Mouse (Mus musculus) naive thymus-derived CD4-positive, alpha-beta T cell, adult 2 months (primary cell): ENCODE data around the gene 1700015F17Rik.
A peak's percentile ranks its signal among the peaks of the same experiment; 100 is the strongest.

ENCODE experiments used
- DNase-seq: peaks from one replicate; pipeline ENCODE4 v3.0.0-alpha.2; 2011; ENCODE audit warnings: low read depth

The 1700015F17Rik gene

DNA sequence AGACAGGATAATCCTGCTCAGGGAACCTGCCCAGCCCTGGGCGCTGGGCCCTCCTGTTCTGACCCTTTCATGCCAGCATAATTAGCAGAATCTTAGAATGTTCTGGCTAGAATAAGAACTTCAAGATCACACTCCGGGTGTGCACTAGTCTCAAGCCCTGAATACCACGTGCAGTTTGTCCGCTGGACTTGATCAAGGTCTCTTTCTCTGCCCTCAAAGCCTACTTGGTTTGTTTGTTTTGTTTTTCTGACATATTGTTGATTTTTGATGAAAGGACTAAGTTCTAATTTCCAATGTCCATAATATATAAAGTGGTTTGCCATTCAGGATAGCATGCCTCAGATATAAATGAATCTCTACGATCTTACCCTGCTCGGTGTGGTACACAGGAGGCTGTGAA is at the start of gene 1700015F17Rik:
TSS of gene 1700015F17Rik (minus strand) at position 101 of the 400 bp plus-strand sequence.
- no peak for DNase-seq

DNA sequence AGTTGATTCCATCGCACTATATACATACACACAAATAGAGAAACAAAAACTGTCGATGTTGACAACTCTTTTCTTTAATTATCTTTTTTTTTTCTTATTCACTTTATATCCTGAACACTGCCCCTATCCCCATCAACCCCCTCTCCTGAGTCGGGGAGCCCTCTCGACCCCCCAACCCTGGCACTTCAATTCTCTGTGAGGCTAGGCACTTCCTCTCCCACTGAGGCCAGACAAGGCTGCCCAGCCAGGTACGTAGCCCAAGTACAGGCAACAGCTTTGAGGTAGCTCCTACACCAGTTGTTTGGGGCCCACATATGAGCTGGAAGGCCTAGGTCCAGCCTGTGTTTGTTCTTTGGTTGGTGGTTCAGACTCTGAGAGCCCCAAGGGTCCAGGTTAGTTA is 36.5 kb upstream of the 1700015F17Rik start:
- DNase-seq = no peak

DNA sequence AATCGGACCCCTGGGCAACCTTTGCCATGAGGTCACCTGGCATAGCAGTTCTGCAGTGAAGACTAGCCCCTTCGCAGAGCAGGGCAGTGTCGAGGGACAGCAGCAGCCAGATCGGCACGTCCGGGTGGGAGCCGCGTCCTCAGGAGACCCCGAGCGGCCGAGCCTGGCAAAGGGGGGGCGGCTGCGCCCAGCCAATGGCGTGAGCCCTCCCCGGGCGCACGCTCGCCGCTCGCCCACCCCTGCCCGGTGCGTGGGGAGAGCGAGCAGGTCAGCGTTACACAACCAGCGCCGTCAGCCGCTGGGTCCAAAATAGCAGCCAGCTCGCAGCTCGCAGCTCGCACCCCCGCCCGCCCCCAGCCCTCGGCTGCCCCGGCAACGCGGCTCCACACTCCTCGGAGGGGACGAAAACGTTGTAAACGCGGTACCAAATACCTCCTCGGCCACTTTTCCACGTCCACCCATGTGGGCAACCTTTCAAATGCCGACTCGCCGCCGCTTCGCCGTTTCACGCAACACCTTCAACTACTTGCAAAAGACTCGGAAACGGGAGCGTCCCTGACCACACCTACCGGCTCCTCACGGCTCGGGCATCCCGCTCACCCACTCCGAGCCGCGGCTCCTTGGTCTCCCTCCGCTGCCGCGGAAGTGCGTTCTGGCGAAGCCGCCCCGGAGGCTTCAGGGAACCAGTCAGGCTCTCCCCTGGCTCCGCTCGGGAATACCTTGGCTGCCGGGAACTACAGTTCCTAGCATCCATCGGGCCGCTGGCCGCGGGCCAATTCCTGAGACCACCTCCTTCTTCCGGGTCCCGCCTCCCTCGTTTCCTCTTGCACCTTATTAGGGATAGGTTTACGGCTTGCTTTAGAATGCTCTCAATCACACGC is 35.5 kb upstream of the 1700015F17Rik start, which contains the start of gene Cldn12:
TSS of gene Cldn12 (minus strand) at position 763 of the 881 bp plus-strand sequence.
- DNase-seq = peak; percentile 63

DNA sequence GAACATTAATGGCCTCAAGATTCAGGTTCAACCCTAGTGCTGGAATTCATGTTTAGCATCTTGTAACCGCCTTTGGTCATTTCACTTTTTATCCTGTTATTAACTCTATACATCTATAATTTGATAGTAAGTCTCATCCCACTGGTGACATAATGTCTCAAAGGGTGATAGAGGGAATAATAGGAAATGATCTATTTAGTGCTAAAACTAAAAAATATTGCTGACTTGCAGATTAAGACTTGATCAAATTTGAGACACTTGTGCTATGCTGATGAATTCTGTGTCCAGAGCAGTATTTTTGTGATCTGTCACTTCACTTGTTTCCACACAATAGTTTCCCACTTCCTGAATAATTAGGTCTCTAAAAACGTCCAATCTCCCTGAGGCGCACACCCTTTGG is 32.5 kb upstream of the 1700015F17Rik start:
- no peak for DNase-seq

DNA sequence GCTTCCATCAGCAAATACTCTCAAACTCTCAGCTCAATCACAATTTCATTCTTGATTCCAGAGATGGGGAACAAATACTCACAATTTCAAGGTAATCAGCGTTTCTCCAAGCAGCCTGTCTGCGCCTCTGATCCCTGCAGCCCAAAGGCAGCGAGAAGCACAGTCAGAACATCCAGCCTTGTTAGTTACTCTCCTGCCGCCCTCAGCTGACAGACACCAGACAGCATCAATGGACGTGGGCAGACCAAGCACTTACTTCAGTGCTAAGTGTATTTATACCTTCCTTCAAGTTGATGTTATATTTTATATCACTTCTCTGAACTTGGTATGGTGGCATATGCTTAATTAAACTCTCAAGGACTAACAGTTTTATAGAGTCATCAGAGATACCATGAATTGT is 32.0 kb upstream of the 1700015F17Rik start:
- DNase-seq = no peak

DNA sequence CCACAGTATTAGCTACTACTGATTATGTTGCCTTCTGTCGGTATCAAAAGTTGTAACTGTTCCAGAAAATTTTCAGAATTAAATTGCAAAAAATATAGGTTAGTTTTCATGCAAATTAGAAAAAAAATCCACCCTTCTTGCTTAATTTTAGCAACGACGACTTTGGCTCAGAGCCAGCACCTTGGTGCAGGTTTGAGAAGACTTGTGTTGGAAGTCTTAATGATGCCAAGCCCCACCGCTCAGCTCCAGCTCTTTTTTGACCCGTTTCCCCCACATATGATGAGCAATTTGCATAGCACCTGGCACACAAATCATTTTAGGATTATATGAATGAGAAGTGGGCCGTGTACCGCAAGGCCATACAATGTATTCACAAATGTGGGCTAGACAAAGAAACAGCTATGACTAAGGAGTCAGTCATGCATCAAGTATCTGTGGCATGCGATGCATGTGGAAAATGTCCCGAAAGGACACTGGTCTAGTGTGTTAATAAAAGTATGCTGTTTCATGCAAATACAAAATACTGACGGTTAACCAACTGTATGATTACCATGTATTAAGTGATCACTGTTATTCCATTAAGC is 31.5 kb upstream of the 1700015F17Rik start:
- DNase-seq = no peak

DNA sequence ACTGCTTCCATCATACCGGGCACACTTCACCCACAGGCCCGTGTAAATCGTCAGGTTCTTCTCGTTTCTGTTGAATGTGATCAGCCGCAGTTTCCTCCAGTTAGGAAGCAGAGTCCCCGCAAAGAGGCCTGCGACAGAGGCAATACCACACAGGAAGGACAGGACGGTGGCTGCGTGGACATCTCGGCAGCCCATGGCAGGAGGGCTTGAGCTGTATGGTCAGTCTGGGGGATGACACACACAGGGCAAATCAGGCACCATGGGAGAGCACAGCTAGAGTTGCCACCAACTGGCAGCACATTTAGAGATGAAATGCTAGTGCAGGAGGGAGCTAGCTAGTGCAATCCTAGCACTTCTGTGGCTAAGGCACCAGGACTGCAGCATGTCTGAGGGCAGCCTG is 29.3 kb upstream of the 1700015F17Rik start:
- DNase-seq = no peak

DNA sequence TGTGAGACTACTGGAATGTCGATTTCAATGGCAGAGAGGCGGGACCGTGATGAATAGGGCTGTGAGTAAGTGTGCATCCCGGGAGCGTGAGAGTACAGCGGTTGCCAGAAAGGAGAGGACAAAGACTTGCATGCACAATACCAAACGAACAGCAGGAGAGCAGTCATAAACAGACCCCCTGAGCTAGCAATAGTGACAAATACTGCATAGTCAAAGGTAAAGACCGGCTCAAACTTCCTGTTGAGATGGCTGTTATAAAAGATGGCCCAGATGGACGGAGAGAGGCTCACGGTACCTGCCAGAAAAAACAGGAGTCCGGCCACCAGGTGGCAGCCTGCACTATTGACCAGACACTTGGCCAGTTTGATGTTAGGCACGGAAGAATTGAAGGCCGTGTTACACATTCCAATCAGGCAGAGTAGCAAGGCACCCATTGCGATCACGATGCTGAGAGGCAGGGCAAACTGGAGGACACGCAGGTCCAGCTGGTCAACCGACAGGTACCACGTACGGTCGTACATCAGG is 28.8 kb upstream of the 1700015F17Rik start:
- DNase-seq = peak; percentile 18

DNA sequence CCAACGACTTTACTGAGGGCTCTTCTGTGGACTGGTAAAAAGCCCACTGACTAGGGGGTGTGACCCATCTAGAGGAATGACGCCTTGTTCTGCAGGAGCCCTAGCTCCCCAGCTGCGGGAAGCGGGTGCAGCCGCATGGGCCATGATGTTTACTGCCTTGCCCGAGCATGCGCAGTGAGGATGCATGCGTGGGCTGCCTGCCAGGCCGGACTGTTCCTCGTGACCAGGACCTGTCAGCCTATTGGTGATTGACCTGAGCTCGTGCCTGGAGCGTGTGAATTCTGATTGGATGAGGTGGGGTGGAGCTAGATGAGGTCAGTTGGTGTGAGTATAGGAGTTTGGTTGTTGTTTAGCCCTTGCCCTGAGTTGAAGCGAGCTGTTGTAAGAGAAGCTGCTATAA is 25.5 kb upstream of the 1700015F17Rik start:
- DNase-seq = no peak

DNA sequence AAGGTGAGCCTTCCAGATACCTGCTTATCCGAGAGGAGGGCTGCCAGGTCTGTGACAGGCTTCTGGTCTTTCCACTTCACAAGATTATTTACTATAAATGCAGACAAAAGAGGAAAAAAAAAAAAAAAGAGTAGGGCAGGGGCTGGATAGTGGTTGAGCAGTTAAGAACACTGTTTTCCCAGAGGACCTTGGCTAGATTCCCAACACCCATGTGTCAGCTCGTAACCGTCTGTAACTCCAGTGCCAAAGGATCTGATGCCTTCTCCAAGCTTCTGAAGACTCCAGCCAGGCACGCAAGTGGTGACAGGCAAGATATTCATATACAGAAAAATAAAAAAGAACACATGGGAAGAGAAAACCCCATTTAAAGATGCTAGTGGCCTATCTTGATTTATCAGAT is 24.4 kb upstream of the 1700015F17Rik start:
- DNase-seq = no peak

DNA sequence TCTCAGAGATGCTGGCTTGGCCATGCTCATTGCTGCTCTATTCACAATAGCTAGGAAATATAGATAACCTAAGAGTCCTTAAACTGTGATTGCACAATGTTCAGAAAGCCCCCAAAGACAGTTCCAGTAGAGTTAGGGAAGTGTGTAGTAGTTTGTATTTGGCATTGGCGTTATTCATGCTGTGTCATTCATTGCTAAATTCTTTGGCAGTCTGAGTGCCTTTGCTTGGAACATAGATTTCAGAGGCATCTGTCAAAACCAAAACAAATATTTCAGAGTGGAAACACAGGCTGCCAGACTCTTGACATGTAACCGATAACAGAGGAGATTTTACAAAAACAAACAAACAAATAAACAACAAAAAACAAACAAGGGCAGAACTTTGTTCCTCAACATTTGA is 22.6 kb upstream of the 1700015F17Rik start:
- no peak for DNase-seq

DNA sequence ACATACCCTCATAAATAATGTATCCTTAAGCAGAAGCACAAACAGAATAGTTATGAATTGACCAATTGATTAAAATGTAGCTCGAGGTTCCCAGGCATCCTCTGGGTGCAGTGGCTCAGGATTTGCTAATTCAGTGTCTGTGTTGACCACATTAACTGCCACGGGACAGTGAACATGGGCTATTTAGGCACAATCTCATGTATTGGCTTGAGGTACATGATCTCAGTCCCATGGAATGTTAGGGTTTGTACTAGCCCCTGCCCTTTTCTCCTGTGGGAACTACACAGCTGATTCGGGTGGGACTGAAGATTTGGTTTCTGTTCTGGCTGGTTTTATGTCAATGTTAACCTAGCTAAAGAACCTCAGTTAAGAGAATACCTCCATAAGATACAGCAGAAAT is 17.4 kb upstream of the 1700015F17Rik start:
- no peak for DNase-seq

DNA sequence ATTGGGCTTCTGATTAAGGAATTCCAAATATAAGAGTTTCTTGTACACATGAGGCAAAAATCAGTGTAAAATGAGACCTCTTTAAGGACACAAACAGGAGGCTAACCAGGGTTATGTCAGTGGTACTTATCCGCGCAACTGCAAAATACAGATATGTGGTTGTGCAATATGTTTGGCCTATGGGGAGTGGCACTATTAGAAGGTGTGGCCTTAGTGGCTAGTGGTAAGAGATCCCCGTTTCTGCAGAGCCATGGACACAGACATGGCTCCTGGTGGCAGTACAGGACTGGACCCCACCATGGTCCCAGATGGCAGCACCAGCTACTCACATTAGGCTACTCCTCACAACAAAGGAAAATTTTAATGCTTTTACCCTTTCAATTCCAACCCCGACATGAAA is 16.1 kb upstream of the 1700015F17Rik start:
- no peak for DNase-seq

DNA sequence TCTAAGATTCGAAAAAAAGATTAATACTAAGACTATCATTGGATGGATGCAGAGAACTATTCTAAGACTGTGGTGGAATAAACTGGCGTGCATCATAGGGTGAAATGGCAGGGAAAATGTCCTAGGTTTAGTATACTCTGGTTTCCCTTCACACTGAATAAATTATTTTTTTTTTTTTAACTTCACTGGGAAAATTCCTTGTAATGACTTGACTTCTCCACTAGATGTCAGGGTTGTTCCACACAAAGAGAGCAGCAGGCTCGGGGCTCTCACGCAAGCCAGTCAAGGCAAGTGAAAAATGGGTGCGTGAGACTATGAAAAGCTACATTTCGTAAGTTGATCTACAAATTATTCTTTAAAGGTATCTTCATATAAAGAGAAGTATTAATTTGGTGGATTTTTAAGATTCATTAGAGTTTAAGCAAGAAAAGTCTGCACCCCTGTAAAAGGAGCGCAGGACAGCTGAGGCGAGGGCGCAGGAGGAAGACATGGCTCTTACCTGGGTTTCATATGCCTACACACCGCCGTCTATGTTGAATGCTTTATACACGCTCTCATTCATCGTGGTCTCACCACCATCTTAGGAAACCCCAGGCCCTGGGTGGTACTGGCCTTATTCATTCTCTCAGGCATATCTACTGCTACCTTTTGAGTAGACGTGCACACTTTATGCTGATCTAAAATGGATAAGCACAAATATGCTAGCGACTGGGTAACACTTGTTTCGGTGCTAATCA is 15.5 kb upstream of the 1700015F17Rik start:
- DNase-seq = peak; percentile 53

DNA sequence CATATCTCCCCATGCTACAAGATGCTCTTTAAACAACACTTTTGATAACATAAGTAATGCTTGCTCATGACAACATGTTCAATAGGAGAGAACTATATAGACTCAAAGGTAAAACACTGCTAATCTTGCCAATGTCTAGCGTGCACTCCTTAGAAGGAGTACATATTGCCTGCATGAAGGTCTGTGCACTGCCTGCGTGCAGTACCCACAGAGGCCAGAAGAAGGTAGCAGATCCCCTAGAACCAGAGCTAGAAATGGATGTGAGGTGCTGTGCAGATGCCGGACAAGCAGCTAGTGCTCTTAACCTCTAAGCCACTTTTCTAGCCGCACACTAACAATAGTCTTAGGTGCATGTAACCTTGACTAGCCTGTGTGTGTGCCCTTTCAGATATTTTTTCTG is 13.2 kb upstream of the 1700015F17Rik start:
- DNase-seq = no peak

DNA sequence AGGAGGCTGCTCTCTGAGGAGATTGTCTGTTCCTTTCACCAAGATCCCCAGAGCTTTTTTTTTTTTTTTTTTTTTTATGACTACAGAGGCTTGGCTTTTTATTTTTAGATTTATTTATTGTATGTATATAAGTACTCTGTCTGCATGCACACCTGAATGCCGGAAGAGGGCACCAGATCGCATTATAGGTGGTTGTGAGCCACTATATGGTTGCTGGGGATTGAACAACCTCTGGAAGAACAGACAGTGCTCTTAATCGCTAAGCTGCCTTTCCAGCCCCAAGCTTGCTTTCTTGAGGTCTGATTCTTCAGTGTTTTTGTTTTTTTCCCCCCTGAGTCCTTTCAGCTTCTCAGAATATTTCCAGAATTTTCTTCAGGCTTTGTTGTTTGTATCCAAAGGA is 7.1 kb upstream of the 1700015F17Rik start:
- DNase-seq = no peak

DNA sequence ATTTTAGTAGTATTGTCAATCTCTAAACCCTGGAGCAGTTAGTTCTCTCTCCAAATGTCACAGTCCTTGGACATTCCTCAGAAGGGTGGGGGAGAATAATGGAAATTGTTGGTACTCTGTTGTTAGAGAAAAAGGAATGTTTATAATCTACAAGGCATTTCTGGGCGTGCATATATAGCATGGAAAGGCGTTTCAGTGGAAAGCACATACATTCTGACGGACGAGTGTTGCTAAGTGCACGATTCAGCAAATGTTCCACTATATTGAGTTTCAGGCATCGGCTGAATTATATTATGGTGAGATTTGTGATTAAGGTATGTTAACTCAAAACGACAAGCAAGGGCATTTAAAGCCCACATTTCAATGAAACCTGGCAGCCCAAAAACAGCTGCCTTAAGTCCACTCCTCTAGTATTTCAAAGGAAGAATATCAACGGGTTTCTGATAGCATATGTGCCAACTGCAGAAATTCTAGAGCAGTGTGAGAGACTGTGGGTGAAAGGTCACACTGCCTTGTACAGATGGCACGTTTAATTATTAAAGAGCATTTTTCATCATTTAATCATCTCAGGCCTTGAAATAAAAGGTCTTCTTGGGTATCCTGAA is 4.4 kb upstream of the 1700015F17Rik start:
- DNase-seq = no peak

DNA sequence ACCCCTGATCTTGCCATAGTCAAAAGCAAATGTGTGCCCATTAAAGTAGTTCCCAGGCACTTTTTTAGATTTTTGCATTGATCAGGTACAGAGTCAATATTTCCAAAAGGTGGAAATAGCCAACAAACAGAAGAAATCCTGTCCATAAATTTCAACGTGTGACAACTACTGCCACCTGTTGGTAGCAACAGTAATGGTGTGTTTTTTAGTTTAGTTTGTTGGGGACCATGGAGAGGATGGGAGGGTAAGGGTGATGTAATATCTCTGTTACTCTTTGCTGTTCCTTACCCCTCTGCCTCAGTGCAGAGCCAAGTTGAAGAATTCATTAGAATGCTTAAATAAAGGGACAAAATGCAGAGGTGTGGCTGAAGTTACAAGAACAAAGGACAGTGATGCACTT is 2.7 kb upstream of the 1700015F17Rik start:
- DNase-seq = no peak

DNA sequence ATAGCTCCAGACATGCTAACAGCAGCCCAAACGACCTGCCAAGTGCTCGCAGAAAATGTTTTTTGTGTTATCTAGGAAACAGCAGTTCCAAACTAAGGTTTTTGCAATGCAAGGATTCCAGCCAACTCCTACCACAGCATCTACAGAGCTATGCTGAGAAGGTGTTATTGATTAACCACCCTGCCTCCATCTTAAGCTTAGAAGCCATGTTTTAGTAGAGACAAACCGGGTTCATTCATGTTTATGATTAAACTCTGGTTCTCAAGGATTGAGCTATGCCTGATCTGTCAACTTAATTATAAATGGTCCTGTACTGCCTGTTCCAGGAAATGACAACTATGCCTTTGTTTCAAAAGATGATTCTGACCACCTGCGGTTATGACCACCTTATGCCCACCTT is 2.8 kb downstream of the 1700015F17Rik start:
- no peak for DNase-seq

DNA sequence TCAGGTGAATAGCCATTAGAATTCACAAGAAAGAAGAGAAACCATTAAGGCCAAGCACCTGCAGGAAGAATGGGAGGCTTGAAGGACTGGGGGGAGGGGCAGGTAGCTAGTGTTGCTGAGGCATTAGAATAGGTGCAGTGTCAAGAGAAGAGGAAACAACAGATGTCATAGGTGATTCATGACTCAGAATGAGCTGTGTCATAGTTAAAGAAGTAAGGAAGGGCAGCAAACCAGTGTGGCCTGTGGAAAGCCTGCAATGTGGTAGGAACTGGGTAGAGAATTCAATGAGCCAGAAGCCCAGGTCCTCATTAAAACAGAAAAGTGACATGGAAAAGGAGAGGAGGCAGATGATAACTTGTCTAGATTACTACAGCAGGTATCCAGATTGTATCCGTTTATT is 13.7 kb downstream of the 1700015F17Rik start:
- DNase-seq = no peak

DNA sequence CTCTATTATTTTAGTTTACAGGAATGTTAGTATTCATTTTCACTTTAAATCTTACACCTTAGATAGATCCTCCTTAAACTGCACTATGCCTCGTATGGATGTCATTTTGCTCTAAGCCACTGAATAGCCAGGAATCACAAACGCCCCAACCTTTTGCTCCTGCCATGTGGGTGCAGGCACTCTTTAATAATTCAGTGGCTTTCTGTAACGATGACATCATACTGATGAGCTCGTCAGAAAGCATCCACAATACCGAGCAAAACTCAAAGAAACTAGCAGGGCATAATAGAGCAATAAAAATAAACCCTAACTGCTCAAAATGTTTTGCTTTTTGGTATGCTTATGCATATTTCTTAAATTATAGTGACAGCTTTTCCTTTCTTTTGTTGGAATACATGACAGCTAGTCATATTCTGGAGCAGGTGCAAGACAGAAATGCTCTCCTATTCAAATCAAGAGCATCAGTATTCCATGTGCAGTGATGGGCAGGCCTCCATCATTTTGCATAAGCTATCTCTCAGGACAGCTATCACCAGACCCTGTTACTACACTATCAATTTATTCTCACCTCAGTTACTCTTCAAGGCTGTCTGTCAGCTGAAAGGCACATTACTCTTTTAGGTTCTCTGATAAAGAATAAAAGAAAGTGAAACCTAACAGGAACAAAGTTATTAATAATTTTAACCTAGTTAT is 47.1 kb downstream of the 1700015F17Rik start:
- no peak for DNase-seq
